Comparison of ENCODE assay signal across 7 mouse cellular contexts in the genomic region with DNA sequence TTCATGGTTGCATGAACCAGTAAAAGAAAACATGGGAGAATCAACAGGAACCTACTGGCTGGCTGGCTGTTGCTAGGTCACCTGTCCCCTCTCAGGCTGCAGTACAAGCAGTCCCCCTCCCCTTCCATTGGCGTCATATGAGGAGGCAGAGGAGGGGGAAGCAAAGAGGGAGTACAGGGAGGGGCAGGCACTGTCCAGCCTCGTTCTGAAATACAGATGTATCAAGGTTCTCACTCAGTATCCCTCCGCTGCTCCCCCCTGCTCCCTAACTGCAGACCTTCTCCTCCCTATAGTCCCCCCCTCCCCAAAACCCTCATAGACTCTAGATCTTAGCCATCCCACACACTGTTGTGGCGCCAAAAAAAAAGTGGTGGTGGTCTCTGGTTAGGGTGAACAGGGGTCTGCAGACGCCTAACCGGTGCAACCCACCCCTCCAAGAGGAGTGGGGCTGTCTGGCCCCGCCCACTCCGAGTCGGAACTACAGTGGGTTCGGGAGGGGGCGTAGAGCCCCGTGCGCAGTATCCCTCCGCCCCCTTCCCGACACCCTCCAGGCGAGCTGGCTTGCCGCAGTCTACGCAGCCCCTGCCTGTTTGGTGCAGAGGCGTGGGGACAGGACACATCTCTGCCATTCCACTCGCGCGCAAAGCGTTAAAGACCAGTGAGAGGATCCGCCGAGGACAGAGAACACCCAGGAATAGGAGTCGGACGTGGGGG. TPM values are rescaled to one million over a fixed set of nuclear protein-coding genes. Genes with fewer than 3 reads are reported as not detected.
DNase-seq lines count a peak whose midpoint lies in the region; ATAC-seq and TF ChIP-seq lines count a peak whose summit lies in the region.
"Not testable (repeated sequence)": the region's sequence is repeated elsewhere in the genome, so short reads cannot be mapped to it uniquely, and the experiment has no call there.

No protein-coding gene starts in this region.

- not testable (repeated sequence) for TF ChIP-seq CTCF in bone marrow, adult 2 months (IDR thresholded peaks at IDR 0.05; ENCODE audit: control insufficient read depth, insufficient read depth, low read length)

- peak; percentile 3 to 8 for DNase-seq in kidney, adult 8-10 months
- DNase-seq in left cerebral cortex, postnatal 4 days, result peak; percentile 82
- peak; percentile 48 to 55 for DNase-seq in right cerebral cortex, adult 2 months (ENCODE audit: low spot score in 2 of 2)

- WGBS in bone marrow, adult 2 months, result 9% methylated on average over 27 of the region's 27 CpGs
- WGBS in embryonic facial prominence, embryonic 12.5 days, result 30% methylated on average over 20 of the region's 27 CpGs
- 11% methylated on average over 21 of the region's 27 CpGs for WGBS in heart, embryonic 11.5 days (ENCODE audit: insufficient replicate concordance)

- H3K27me3 ChIP-seq in embryonic facial prominence, embryonic 12.5 days; heart, embryonic 11.5 days (ENCODE audit: control insufficient read depth, insufficient read depth, low read length): not testable (repeated sequence)

- H3K36me3 ChIP-seq in embryonic facial prominence, embryonic 12.5 days, result peaks cover 14% of the 10 kb centered on the region; the same call in 1 of the 2 replicates
- not testable (repeated sequence) for H3K36me3 ChIP-seq in heart, embryonic 11.5 days (ENCODE audit: control insufficient read depth, insufficient read depth, low read length)

- intact Hi-C loops in left cerebral cortex, postnatal 4 days (cut with DNase I), result not testable (repeated sequence)

- ATAC-seq in embryonic facial prominence, embryonic 12.5 days (ENCODE audit: insufficient number of reproducible peaks, insufficient read depth, low FRiP score, low TSS enrichment), result peak; percentile 93
- ATAC-seq in heart, embryonic 11.5 days (replicated peaks; ENCODE audit: insufficient number of reproducible peaks, low FRiP score, low TSS enrichment), result peak; percentile 83
- peak; percentile 78 for ATAC-seq in megakaryocyte progenitor cell, adult 5-6 weeks (replicated peaks; ENCODE audit: poor library complexity)

- H3K4me2 ChIP-seq in embryonic facial prominence, embryonic 12.5 days (replicated peaks), result peak overlapping the region; percentile 68
- peak overlapping the region; percentile 63 for H3K4me2 ChIP-seq in heart, embryonic 11.5 days

- H3K4me3 ChIP-seq in bone marrow, adult 2 months (replicated peaks; ENCODE audit: control insufficient read depth, low read depth, low read length), result peak overlapping the region; percentile 28
- peak overlapping the region; percentile 55 for H3K4me3 ChIP-seq in embryonic facial prominence, embryonic 12.5 days
- H3K4me3 ChIP-seq in heart, embryonic 11.5 days (ENCODE audit: low read depth, low read length), result peak overlapping the region; percentile 58

- peak overlapping the region; percentile 66 for H3K9ac ChIP-seq in embryonic facial prominence, embryonic 12.5 days
- H3K9ac ChIP-seq in heart, embryonic 11.5 days (ENCODE audit: low read depth, low read length), result not testable (repeated sequence)

- not testable (repeated sequence) for H3K27ac ChIP-seq in bone marrow, adult 2 months (ENCODE audit: control insufficient read depth, insufficient read depth, low read depth, low read length, poor library complexity); heart, embryonic 11.5 days (ENCODE audit: low read depth, low read length)
- H3K27ac ChIP-seq in embryonic facial prominence, embryonic 12.5 days, result 0 out of 2 replicates have a peak overlapping the region, but pooled peaks have one; percentile 36

- not testable (repeated sequence) for H3K4me1 ChIP-seq in bone marrow, adult 2 months (ENCODE audit: control insufficient read depth, insufficient read depth, low read length); embryonic facial prominence, embryonic 12.5 days; heart, embryonic 11.5 days (ENCODE audit: control insufficient read depth, insufficient read depth, low read length)

- TF ChIP-seq POLR2A in bone marrow, adult 2 months (IDR thresholded peaks at IDR 0.05; ENCODE audit: borderline replicate concordance, control insufficient read depth, low read depth, low read length), result not testable (repeated sequence)

- not testable (repeated sequence) for H3K9me3 ChIP-seq in embryonic facial prominence, embryonic 12.5 days; heart, embryonic 11.5 days (replicated peaks; ENCODE audit: control insufficient read depth, low read length)

RNA-seq across cellular contexts. Expression of a gene that starts 1.6 kb away (rescaled TPM):
- polyA plus RNA-seq in bone marrow, adult 2 months (2011; ENCODE audit: insufficient read depth, insufficient read length, low replicate concordance, missing spikeins), result 2.1 and 3.2 TPM in 2 replicates
- 74.7 and 74.9 TPM in 2 replicates for polyA plus RNA-seq in embryonic facial prominence, embryonic 12.5 days (2016; fragmentation: Nextera tagmentation; extraction: Ambion mirVana)
- 60.0 and 68.4 TPM in 2 replicates for polyA plus RNA-seq in heart, embryonic 11.5 days (2014; fragmentation: Nextera tagmentation; extraction: Ambion mirVana)
- 10 to 100 TPM; 85.5 to 87.8 TPM for total RNA-seq in left cerebral cortex, postnatal 4 days (2021)
- total RNA-seq in megakaryocyte progenitor cell, adult 5-6 weeks (2015), result 23.0 and 26.4 TPM in 2 replicates
- total RNA-seq in megakaryocyte progenitor cell, adult 5-6 weeks (2017), result 27.8 and 30.1 TPM in 2 replicates

RNA-seq across cellular contexts. Expression of a gene that starts 43.1 kb away (rescaled TPM):
- polyA plus RNA-seq in bone marrow, adult 2 months (2011; ENCODE audit: insufficient read depth, insufficient read length, low replicate concordance, missing spikeins), result 2.6 TPM in 1 of 2 replicates, not detected in the other
- 53.5 and 59.0 TPM in 2 replicates for polyA plus RNA-seq in embryonic facial prominence, embryonic 12.5 days (2016; fragmentation: Nextera tagmentation; extraction: Ambion mirVana)
- 14.3 and 20.1 TPM in 2 replicates for polyA plus RNA-seq in heart, embryonic 11.5 days (2014; fragmentation: Nextera tagmentation; extraction: Ambion mirVana)
- total RNA-seq in left cerebral cortex, postnatal 4 days (2021), result 100 to 1,000 TPM; 146 to 195 TPM
- total RNA-seq in megakaryocyte progenitor cell, adult 5-6 weeks (2015), result 0.74 TPM in 1 of 2 replicates, not detected in the other
- 0.17 and 0.98 TPM in 2 replicates for total RNA-seq in megakaryocyte progenitor cell, adult 5-6 weeks (2017)

RNA-seq across cellular contexts. Expression of a gene that starts 53.2 kb away (rescaled TPM):
- 4.5 and 4.8 TPM in 2 replicates for polyA plus RNA-seq in bone marrow, adult 2 months (2011; ENCODE audit: insufficient read depth, insufficient read length, low replicate concordance, missing spikeins)
- 14.0 and 14.1 TPM in 2 replicates for polyA plus RNA-seq in embryonic facial prominence, embryonic 12.5 days (2016; fragmentation: Nextera tagmentation; extraction: Ambion mirVana)
- 6.9 and 9.4 TPM in 2 replicates for polyA plus RNA-seq in heart, embryonic 11.5 days (2014; fragmentation: Nextera tagmentation; extraction: Ambion mirVana)
- 10 to 100 TPM; 23.4 to 25.4 TPM for total RNA-seq in left cerebral cortex, postnatal 4 days (2021)
- total RNA-seq in megakaryocyte progenitor cell, adult 5-6 weeks (2015), result 10.7 and 11.3 TPM in 2 replicates
- 6.7 and 7.6 TPM in 2 replicates for total RNA-seq in megakaryocyte progenitor cell, adult 5-6 weeks (2017)

RNA-seq across cellular contexts. Expression of a gene that starts 53.2 kb away (rescaled TPM):
- polyA plus RNA-seq in bone marrow, adult 2 months (2011; ENCODE audit: insufficient read depth, insufficient read length, low replicate concordance, missing spikeins), result 5.7 and 12.5 TPM in 2 replicates
- polyA plus RNA-seq in embryonic facial prominence, embryonic 12.5 days (2016; fragmentation: Nextera tagmentation; extraction: Ambion mirVana), result 69.9 and 71.6 TPM in 2 replicates
- 34.7 and 41.5 TPM in 2 replicates for polyA plus RNA-seq in heart, embryonic 11.5 days (2014; fragmentation: Nextera tagmentation; extraction: Ambion mirVana)
- total RNA-seq in left cerebral cortex, postnatal 4 days (2021), result 100 to 1,000 TPM; 291 to 324 TPM
- total RNA-seq in megakaryocyte progenitor cell, adult 5-6 weeks (2015), result 13.5 and 19.9 TPM in 2 replicates
- total RNA-seq in megakaryocyte progenitor cell, adult 5-6 weeks (2017), result 21.0 and 32.2 TPM in 2 replicates

Comparison
In these comparisons a context has a peak if more than half of its experiments do, and no peak if none do; other contexts are left out.
1. DNase-seq: peak in every context shown above with its lines; median percentile 82 in left cerebral cortex, postnatal 4 days; 52 in right cerebral cortex, adult 2 months; 6 in kidney, adult 8-10 months.
2. RNA of a gene that starts 1.6 kb away (polyA plus RNA-seq): 74.7 to 74.9 TPM in embryonic facial prominence, embryonic 12.5 days and 60.0 to 68.4 TPM in heart, embryonic 11.5 days; 2.1 to 3.2 TPM in bone marrow, adult 2 months; every median in the first group is over 10 times any median in the second.
3. Peak in every context shown above with its lines, with median percentiles within 50 percentile points of each other: H3K4me3 ChIP-seq and ATAC-seq.